ENCODE assay signal across 8 mouse cellular contexts in the genomic region with DNA sequence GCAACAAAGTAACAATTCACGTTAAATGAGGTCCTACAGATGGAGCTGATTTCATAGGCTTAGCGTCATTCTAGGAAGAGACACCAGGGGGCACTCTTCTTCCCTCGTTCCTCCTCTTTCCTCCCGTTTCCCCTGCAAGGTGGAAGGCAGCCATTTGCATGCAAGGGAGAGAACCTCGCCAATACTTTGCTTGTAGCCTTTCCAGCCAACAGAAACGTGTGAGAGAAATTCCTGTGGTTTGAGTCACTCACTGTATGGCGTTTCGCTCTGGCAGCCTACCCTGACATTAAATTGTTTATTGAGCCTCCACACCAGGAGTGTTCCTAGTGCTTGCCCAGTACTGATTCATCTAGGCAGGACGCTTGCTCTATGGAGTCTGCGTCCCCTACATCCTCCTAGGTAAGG.
DNase-seq lines count a peak whose midpoint lies in the region; ATAC-seq lines count a peak whose summit lies in the region.

No protein-coding gene starts in this region.

- no peak for ATAC-seq in erythroid progenitor cell, adult 5-6 weeks (replicated peaks; ENCODE audit: low FRiP score, poor library complexity, severe bottlenecking)

- DNase-seq in WW6 (ENCODE audit: low read depth, low spot score), result peak; percentile 49
- DNase-seq in cerebellum, postnatal 25 days, result peak; percentile 76 to 84
- peak; percentile 76 for DNase-seq in gastrocnemius, adult 18-20 months (ENCODE audit: low spot score)
- peak; percentile 82 for DNase-seq in hindlimb bud, embryonic 11.5 days (ENCODE audit: extremely low spot score, low read depth, low spot score)
- peak; percentile 76 to 85 for DNase-seq in left cerebral cortex, adult 18-20 months (ENCODE audit: low spot score in 2 of 2)
- peak; percentile 61 to 84 for DNase-seq in lung, postnatal 4 days
- peak; percentile 77 for DNase-seq in right cerebral cortex, adult 18-20 months
